Mouse (Mus musculus) kidney, adult 8-10 months (tissue): ENCODE results near the gene Foxp4.

Experiments
- DNase-seq, 2 experiments: peaks; one replicate each; pipeline ENCODE4 v3.0.0; 2022

The Foxp4 gene

DNA sequence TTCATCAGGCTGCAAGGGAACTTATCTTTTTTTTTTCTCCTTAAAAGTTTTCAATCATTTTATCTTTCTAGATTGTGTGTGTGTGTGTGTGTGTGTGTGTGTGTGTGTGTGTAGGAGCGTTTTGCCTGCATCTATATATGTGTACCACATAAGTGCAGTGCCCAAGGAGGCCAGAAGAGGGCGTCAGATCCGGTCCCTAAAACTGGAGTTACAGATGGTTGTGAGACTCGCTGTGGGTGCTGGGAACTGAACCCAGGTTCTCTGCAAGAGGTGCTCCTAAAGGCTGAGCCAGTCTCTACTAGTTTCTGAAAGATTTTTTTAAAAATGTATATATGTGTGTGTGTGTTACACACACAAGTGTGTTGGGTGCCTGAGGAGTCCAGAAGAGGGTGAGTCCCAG is 5.0 kb upstream of the Foxp4 start:
- no peak for DNase-seq

DNA sequence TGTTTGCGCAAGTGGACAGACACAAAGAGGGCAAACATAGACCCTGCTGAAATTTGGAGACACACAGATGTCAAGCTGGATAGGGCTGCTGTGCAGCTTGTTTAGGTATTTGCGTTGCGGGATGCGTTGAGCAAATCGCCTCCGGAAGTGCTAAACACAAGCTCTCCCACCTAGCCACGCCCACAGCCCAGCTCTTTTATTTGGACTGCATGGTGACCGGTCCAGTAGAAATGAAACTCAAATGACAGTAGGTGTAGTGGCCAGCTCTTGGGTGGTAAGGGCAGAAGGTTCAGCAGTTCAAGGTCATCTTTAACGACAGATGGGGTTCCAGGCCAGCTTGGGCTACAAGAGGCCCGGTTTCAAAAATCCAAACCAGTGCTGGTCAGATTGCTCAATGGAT is 1.5 kb upstream of the Foxp4 start:
- no peak for DNase-seq

DNA sequence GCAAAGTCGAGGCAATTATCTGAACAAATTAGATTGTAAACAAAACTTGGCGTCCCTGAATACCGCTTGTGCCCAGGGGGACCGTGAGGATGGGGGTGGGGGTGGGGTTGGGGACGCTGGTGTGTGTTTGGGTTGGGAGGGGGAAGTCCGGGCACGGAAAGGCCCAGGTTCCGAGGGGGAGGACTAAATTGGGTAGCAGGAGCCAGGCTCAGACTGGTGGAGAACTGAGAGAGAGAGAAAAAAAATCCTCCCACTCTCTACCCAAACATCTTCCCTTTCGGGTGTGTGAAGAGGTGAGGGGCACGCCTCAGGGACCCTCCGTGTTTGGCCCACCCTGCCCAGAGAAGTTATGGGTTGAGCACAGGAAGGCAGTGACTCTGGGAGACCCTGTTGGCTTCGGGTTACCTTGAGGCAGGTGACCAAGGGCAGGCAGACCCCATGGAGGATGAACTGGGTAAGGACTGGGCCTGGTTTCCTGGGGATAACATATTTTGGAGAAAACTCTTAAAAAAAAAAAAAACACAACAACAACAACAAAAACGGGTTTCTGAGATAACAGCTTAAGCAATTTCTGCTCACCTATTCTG is 988 bp upstream of the Foxp4 start:
- no peak for DNase-seq

DNA sequence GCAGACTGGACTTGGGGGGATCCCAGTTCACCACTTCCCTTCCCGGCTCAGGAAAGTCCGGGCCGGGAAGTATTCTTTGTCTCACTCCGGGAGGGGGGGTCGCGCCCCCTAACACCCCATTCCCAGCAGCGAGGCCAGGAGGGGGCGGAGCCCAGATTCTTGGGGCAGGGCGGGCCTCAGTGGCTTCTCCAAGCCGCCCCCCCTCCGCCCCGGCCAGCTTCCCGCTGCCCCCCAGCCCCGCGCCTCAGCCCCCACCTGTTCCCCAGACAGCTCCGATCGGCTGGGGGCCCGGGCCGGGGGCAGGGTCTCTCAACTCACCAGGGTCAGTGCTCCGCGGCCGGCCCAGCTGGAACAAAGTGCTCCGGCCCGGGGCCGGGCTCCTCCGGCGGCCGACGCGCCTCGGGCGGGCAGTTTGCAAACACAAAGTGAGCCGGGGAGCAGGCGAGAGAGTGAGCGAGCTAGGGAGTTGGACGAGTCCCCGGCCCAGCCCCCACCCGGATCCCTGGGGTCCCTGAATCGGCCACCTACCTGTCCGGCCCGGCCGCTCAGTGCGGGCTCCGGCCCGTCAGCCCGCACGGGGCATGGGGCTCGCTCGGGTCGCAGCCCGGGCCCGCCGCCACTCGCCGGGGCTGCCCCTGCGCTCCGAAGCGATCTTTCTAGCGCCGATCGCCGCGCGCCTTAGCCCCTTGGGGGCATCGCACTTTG is 615 bp downstream of the Foxp4 start:
- DNase-seq: peak in 1 of 2 experiments; percentile 42

DNA sequence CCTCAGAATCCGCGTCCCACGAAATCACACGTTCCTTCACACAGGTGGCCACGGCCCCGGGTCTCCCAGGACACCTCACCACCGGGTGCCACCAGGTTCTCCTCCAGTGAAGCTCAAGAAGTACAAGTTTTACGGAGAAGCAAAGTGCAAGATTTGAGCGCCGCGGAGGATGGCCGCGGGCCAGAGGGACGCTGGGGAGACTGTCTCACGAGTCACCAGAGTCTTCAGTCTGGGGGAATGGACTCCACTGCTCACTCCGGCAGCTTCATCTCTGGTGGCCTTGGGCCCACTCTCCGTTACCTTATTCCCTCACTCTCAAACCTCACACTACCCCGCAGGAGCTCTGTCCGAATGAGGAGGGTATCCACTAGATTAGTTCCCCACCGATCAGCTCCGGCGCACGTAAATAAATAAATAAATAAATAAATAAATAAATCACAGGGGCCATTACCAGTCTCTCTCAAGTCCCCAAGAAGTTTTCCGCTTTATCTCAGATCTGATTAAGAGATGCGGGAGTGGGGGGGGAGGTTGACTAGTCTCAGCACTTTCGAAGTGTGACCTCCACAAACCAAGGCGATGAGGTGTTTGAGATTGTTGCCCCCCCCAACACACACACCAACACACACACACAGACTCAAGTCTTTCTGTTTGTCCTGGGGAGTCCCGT is 1.3 kb downstream of the Foxp4 start:
- peak; percentile 42 to 68 for DNase-seq

DNA sequence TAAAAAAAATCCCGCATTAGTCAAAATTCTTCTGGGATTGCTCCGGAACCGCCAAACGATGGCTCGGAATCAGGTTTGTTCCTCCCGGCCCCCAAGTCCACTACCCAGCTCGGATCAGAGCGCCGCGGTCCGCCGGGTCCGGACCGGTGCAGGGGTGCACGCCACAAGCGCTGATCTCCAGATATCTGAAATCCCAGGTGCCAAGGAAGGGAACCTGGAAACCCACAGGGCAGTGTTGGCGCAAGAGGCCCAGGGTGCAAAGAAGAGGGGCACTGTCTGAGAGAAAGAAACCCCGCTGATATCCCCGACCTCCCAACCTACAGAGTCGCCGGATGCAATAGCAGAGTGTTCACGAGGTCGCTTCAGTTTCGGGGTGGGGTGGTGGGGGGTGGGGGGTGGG is 1.9 kb downstream of the Foxp4 start:
- DNase-seq: no peak

DNA sequence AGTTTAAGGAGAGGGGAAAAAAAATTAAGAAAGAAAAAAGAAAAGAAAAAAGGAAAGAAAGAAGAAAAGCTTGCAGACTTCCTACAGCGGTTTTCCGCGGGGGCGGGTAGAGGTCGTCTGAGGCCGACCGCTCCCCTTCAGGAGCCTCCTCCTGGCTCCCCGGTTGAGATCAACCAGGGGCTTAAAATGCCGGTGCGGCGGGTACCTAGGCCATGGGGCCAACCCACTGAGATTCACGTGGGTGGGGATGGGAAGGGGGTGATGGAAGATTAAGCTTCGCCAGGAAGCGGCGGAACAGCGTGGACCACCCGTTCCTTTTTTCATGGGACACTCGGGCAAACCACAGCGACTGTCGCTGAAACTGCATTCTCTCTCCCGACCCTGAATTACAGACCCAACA is 2.3 kb downstream of the Foxp4 start:
- DNase-seq: no peak

DNA sequence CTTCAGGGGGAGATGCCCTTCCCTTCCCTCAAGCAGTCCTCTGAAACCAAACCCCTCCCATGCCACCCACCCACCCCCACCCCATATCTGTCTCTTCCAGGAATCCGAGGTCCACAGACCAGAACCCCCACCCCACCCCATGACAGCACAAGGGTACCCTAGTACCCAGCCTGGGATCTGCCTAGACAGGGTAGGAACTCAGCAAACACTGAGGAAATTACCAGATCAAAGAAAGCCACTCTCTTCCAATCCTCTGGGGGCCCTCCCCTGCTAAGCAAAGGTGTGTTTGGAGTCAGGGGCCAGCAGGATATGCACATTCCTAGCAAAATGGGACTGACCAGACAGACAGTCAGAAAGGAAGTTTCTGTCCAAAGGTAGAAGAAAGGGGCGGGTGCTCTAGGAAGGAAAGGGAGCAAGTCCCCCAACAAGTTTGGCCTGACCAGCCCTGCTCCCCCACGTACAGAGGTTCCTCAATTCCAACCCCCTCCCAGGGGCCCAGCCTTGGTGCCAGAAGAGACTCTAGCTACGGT is 3.2 kb downstream of the Foxp4 start:
- no peak for DNase-seq

DNA sequence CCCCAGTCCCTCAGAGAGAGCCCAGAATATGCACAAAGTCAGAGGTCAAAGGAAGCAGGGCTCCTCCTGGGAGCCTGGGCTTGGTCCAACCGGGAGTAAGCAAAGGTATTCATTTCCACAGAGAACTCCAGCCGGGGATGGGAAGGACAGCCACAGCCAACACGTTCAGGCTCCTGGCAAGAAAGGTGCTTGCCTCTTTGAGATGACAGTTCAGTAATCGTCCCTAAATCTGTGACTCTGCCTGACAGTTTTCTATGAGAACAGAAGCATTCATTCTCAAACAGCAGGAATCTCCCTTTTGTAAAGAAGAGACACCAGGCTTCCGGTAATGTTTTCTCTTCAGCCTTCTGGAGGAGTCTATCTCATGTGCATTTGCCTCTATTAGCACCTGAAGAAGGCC is 4.6 kb downstream of the Foxp4 start:
- DNase-seq: no peak

DNA sequence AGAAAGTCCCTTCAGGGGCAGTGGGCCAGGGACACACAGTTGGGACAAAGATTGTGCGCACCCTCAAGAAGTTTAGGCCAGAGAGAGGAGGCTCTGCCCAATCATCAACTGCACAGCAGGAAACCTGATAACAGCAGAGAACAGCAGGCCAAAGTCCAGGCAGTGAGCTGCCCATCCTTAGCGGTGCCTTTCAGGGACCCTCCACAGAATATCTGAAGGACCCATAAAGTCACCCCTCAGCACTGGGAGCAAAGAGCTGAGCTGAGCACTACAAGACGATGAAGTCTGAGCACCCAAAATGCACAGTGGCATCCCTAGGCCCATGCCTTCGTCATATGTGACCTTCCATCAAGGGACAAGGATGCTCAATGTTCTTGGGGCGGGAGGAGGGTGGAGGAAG is 6.5 kb downstream of the Foxp4 start:
- DNase-seq: no peak

DNA sequence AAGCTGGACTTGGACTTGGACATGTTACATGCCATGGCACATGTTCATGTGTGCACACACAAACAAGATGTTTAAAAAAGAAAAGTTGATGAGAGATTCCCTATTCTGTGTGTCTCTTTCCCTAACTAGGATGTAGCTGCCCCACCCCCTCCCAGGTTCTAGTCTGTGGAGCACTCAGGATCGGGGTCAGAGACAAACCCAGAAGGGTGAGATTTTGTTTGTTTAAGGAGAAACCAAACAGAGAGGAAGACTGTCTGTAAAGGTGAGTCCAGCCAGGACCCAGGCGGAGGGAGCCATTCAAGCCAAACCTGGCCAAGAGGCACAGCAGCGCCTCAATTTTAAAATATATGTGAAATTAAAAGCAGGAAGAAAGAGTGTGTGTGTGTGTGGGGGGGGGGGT is 7.2 kb downstream of the Foxp4 start:
- DNase-seq: no peak

DNA sequence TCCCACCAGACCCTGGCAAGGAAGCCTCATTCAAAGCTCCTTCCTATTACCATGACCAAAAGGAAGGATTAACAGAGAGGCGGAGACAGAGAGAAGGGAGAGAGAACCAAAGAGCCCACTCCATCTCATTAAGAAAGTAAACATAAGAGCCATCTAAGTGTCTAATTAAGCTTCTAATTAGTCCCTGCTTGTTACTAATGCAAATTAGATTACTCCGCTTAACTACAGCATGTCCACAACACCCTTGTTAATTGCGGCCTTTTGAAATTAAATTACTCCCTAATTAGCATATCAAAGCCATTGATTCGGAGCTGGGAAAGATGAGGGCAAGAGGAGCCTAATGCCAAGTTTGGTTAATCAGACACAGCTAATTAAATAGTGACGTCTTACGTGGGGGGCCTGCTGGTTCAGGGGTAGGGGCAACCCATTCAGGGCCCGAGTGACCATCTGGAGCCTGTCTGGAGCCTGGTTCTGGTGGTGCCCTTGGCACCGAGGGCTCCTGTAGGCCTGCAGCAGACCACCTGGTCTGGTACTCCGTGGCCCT is 9.7 kb downstream of the Foxp4 start:
- no peak for DNase-seq

DNA sequence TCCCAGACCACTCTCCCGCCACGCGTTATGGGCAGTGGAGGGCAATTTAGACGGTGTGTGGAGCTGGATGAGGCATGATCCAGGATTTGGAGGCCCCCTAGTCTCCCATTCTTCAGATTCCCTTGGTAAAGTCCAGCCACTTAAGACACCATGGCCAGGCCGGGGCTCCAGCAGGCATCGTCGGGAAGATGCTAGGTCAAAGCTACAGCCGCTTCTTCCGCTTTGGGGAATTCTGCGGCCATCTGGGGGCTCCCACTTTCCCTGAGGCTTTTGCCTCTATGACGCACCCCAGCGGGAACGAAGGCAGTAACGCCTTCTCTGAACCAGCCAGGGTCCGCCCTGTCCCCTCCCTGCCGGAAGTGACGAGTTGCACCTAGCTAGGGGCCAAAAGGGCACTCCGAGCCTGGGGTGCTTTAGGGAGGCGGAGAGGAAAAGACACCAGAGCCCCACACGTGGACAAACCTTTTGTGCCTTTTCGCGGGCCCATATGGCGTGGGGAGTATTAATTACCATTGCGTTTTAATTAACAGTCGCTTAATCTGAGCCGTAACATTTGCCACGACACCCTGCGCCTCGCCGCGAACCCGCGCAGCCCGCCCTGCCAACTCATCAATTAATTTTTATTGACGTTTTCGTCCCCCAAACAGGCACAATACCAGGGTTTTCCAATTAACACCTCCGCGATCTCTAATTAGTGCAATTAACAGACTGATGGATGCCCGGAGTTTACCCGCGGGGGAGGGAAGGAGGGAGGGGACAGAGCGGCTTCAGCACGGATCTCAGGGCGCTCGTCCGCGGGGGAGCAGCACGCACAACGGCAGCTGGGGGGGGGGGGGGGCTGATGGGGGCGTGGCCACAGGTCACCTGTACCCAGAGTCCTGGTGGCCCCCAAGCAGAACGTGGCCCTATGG is 15.1 kb downstream of the Foxp4 start:
- peak; percentile 64 to 77 for DNase-seq

DNA sequence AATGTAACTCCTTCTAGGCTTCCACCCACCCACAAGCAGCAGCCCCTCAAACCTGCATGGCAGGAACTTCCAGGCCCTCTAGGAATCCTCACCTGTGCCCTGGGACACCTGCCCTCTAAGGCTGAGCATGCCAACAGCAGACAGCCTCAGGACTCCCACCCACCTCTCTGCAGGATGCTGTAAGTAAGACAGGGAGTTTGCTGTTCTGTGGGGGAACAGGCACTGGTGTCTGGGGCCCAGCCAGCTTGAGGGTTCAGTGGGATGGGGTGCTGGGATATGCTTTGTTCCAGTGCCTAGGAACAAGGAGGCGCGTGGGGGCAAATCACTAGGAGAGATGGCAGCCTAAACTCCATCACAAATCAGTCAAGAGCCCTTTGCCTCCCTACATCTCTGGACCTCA is 16.4 kb downstream of the Foxp4 start:
- no peak for DNase-seq

DNA sequence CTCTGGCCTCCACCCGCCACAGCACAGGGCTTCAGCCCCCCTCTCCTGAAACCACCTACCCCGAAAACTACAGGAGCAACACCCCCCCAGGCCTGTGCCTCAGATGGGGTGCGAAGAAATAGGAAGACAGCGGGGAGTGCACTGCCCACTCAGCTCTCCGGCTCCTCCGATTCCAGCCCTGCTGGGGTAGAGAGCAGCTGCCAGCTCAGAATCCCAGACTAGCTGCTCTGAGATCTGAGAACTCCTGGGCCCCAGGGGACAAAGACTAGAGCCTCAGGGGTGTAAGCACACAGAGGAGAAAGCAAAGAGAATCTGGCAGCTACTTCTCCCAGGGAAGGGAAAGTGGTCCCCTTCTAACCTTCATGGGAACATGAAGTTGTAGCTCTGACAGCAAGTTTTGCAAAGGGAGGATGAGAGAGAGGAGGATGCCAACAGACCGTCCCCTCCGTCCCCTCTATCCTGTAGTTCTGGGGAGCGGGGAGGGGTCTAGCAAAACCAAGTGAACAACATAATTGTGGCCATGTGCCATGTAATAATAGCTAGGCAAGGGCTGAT is 17.0 kb downstream of the Foxp4 start:
- no peak for DNase-seq

DNA sequence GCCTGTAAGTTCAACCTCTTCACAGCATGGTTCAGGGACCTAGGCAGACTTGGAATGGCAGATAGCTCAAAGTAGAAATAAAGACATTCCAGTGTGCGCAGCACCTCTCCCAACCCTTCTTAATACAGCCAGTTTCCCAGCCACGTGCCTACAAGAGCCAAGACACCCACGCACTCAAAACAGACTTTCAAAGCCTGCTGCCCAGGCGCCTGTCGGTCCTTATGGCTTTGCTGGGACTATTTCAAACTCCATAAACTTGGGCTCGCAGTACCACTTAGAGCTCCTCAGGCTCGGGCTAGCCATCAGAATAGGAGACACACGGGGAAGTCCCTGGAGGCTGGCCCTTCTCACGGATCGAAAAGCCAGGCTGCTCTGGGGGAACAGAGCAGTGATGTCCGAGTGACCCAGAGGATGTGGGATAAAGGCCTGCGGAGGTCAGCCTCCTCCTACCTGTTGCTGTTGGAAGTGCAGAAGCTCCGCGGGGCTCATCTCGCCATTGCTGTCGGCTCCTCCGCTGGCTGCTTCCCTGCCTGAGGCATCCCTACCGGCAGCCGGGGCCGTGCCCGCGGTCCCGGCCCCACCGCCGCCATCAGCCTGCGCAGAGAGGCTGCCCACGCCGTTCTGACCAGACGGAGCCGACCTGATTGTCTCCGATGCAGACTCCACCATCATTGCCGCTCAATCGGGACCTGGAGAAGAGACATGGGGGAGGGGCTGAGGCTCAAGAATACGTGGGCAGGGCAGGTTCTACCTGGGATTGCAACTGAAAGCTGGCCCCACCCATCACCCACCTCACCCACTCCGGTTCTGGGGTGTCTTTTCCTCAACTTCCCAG is 20.4 kb downstream of the Foxp4 start:
- no peak for DNase-seq

DNA sequence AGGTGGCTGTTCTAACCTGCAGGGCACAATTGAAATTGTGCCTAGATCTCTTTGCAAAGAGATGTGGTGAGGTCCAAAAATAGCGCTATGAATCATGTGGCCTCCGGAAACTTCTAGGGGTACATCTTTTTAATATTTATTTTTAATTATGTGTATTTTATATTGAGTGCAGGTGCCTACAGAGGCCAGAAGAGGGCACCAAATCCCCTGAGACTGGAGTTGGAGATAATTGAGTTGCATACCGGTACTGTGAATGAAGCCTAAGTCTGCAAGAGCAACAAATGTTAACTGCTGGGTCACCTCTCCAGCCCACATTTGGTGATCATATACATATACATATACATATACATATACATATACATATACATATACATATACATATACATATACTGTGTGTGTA is 22.7 kb downstream of the Foxp4 start:
- DNase-seq: no peak

DNA sequence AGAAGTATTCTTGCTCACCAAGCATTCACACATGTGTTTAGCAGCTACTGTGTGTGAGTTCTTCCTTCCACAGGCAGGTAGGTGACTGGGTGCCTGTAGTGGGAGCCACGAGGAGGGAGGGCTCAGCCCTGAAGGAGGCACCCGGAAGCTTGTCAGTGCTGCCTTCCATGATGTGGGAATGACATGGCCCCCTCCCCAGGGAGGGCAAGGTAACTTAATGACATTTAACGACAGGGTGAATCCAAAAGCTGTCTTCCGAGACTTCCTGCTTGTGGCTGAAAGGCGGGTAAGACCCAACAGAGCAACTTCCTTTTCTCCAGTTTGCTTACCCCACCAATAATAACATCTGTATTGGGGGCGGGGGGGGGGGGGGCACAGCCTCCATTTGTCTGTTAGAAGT is 23.7 kb downstream of the Foxp4 start:
- no peak for DNase-seq

DNA sequence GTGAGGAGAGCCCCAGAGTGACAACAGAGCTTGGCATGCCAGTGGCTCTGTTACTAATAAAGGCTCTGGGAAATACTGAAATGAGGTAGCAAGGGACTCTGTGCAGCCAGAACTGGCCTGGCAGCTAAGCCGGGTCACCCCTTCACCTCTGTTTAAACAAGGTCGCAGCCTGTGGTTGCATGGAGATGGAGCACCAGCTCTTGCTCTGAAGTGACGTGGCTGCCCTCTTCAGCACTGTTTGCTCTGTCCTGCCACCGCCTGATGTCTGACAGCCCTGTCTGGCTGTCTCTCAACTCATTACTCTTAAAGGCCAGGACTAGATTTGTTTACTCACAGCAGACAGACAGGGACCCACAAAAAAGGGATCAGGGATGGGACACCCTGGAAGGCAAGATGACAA is 25.3 kb downstream of the Foxp4 start:
- no peak for DNase-seq

DNA sequence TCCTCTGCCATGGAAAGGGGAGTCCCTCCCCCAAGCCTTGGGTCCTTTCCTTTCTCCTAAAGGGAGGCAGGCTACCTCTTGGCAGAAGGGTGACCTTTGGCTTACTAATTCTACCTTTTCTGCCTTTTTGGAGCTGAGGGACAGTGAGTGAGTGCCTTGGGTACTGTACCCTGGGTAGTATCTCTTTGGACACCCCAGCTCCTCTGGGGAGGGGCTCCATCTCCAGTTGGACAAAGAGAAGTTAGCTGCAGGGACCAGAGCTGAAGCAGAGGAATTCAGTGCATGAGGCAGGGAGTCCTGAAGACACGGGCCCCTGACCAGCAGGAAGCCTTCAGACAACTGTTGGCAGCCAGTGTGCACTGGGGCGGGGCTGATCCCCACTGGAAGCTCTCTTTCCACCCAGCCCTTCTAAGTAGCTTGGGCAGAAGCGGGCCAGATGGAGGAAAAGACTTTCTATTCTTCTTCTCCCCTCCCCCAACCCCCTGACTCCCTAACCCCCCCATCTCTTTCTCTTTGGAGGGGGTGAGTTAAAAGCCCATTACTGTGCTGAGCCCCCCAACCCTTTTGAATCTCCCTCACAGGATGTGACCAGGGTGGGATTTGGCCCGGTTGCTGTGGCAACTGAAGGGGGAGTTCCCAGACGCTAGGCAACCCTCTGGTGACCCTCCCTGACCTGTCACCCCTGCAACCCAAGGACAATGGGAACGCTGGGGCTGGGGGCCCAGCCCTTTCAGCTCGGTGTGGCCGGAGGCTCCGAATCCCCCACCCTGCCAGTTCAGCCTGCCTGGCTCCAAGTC is 26.3 kb downstream of the Foxp4 start:
- DNase-seq: peak in 1 of 2 experiments; percentile 24

DNA sequence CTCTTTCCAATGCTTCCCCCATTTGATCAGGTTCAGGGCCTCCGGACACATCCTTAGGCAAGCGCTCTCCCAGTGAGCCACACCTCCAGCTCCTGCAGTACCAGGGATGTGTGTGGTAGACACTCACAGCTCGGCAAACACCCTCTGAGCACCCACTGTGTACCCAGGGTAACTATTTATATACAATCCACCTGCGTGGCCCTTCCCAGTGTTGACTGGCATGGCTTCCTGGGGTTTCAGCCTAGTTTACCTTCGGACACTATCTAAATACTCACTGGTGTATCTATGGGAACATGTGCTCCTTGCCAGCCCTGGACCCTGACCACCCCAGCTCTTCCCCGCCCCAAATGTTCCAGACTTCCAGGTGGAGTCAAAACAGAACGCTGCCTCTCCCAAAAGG is 34.7 kb downstream of the Foxp4 start:
- DNase-seq: no peak
